Mouse (Mus musculus): ENCODE results near the gene Prkcb.

The Prkcb gene

GRCm38 (mm10) chr7:122584421-122585151 lies 296.0 kb downstream of the Prkcb start:
- DNase-seq (ENCODE audit: low read depth, low spot score) = peak; percentile 94

GRCm38 (mm10) chr7:122595897-122596296 lies 307.3 kb downstream of the Prkcb start:
- peak; percentile 58 for DNase-seq (ENCODE audit: low read depth, low spot score)

- DNase-seq (ENCODE audit: low read depth, low spot score) = no peak
Observed at GRCm38 (mm10) chr7:122596596-122597170, 308.1 kb downstream of the Prkcb start.

GRCm38 (mm10) chr7:122597313-122597712 lies 308.8 kb downstream of the Prkcb start:
- peak; percentile 43 for DNase-seq (ENCODE audit: low read depth, low spot score)

GRCm38 (mm10) chr7:122600856-122601255 lies 312.3 kb downstream of the Prkcb start:
- no peak for DNase-seq (ENCODE audit: low read depth, low spot score)

- no peak for DNase-seq (ENCODE audit: low read depth, low spot score)
Observed at GRCm38 (mm10) chr7:122605066-122605465, 316.5 kb downstream of the Prkcb start.

GRCm38 (mm10) chr7:122609420-122609819 lies 320.9 kb downstream of the Prkcb start:
- DNase-seq (ENCODE audit: low read depth, low spot score) = peak; percentile 53

- no peak for DNase-seq (ENCODE audit: low read depth, low spot score)
Observed at GRCm38 (mm10) chr7:122610161-122610560, 321.6 kb downstream of the Prkcb start.

GRCm38 (mm10) chr7:122613876-122614275 lies 325.3 kb downstream of the Prkcb start:
- DNase-seq (ENCODE audit: low read depth, low spot score) = no peak

- DNase-seq (ENCODE audit: low read depth, low spot score) = peak; percentile 66
Observed at GRCm38 (mm10) chr7:122622125-122622774, 333.7 kb downstream of the Prkcb start.

- DNase-seq (ENCODE audit: low read depth, low spot score) = no peak
Observed at GRCm38 (mm10) chr7:122623753-122624152, 335.2 kb downstream of the Prkcb start.

GRCm38 (mm10) chr7:122628050-122628449 lies 339.5 kb downstream of the Prkcb start:
- peak; percentile 49 for DNase-seq (ENCODE audit: low read depth, low spot score)

GRCm38 (mm10) chr7:122630386-122630785 lies 341.8 kb downstream of the Prkcb start:
- peak; percentile 46 for DNase-seq (ENCODE audit: low read depth, low spot score)

- DNase-seq (ENCODE audit: low read depth, low spot score) = no peak
Observed at GRCm38 (mm10) chr7:122631151-122631550, 342.6 kb downstream of the Prkcb start.

GRCm38 (mm10) chr7:122632946-122633345 lies 344.4 kb downstream of the Prkcb start:
- no peak for DNase-seq (ENCODE audit: low read depth, low spot score)

- no peak for DNase-seq (ENCODE audit: low read depth, low spot score)
Observed at GRCm38 (mm10) chr7:122633463-122633862, 344.9 kb downstream of the Prkcb start.

- DNase-seq (ENCODE audit: low read depth, low spot score) = peak; percentile 79
Observed at GRCm38 (mm10) chr7:122643676-122644075, 355.1 kb downstream of the Prkcb start.

- DNase-seq (ENCODE audit: low read depth, low spot score) = peak; percentile 60
Observed at GRCm38 (mm10) chr7:122649306-122649705, 360.8 kb downstream of the Prkcb start.

- no peak for DNase-seq (ENCODE audit: low read depth, low spot score)
Observed at GRCm38 (mm10) chr7:122652523-122652922, 364.0 kb downstream of the Prkcb start.

GRCm38 (mm10) chr7:122656671-122657070 lies 368.1 kb downstream of the Prkcb start:
- DNase-seq (ENCODE audit: low read depth, low spot score) = no peak

- no peak for DNase-seq (ENCODE audit: low read depth, low spot score)
Observed at GRCm38 (mm10) chr7:122657423-122658126, 369.0 kb downstream of the Prkcb start.

Measured in brain, adult 2 months (tissue).